Mouse (Mus musculus) limb, embryonic 13.5 days (tissue): Measurements from ENCODE around the gene Smyd5. TPM values are rescaled to one million over a fixed set of nuclear protein-coding genes. Genes with fewer than 3 reads are reported as not detected.
A peak's percentile ranks its signal among the peaks of the same experiment; 100 is the strongest.

Experiments used
- ATAC-seq: fragments of 200-750 bp; cut with Nextera tagmentation; 2 replicates; pipeline ENCODE4 v1.8.0; 2017; ENCODE audit warnings: low read depth, moderate number of reproducible peaks, moderate TSS enrichment; ENCODE audit not compliant: low FRiP score
- H3K27ac ChIP-seq: fragments of 300-500 bp; sonication (generic); 2 replicates; pipeline ENCODE4 v1.5.1; 2015; ENCODE audit warnings: inconsistent platforms, mild to moderate bottlenecking, moderate library complexity
- H3K27me3 ChIP-seq: fragments of 300-500 bp; sonication (generic); 2 replicates; pipeline ENCODE4 v1.6.1; 2015; ENCODE audit warnings: mild to moderate bottlenecking, inconsistent platforms
- H3K36me3 ChIP-seq: fragments of 300-500 bp; sonication (generic); 2 replicates; pipeline ENCODE4 v1.6.1; 2015; ENCODE audit warnings: inconsistent platforms, mild to moderate bottlenecking, moderate library complexity
- H3K4me1 ChIP-seq: fragments of 300-500 bp; sonication (generic); 2 replicates; pipeline ENCODE4 v1.6.1; 2015; ENCODE audit warnings: inconsistent platforms
- H3K4me2 ChIP-seq: fragments of 300-500 bp; sonication (generic); replicated peaks from 2 replicates; pipeline ENCODE4 v1.6.1; 2015; ENCODE audit warnings: inconsistent platforms, mild to moderate bottlenecking, moderate library complexity
- H3K4me3 ChIP-seq: fragments of 300-500 bp; sonication (generic); 2 replicates; pipeline ENCODE4 v1.5.1; 2015; ENCODE audit warnings: moderate library complexity, mild to moderate bottlenecking, inconsistent platforms
- H3K9ac ChIP-seq: fragments of 300-500 bp; sonication (generic); 2 replicates; pipeline ENCODE4 v1.6.1; 2015; ENCODE audit warnings: mild to moderate bottlenecking, inconsistent platforms
- H3K9me3 ChIP-seq: fragments of 300-500 bp; sonication (generic); 2 replicates; pipeline ENCODE4 v1.6.1; 2016; ENCODE audit warnings: inconsistent platforms
- WGBS: fragments of 180-500 bp; shearing (Covaris S2); methylation state at CpG from one replicate; pipeline ENCODE4 v1.1.7; 2015; 5-methylcytosine and 5-hydroxymethylcytosine counted together
- polyA plus RNA-seq: library from polyadenylated mRNA; unstranded; fragments of >200 nt; fragmentation: Nextera tagmentation; extraction: Ambion mirVana; gene quantifications from 2 replicates; pipeline ENCODE4 v1.2.1, GENCODE M21; 2015

The Smyd5 gene
- polyA plus RNA-seq, 1 experiment from 2014 or later, result 66.1 TPM

DNA sequence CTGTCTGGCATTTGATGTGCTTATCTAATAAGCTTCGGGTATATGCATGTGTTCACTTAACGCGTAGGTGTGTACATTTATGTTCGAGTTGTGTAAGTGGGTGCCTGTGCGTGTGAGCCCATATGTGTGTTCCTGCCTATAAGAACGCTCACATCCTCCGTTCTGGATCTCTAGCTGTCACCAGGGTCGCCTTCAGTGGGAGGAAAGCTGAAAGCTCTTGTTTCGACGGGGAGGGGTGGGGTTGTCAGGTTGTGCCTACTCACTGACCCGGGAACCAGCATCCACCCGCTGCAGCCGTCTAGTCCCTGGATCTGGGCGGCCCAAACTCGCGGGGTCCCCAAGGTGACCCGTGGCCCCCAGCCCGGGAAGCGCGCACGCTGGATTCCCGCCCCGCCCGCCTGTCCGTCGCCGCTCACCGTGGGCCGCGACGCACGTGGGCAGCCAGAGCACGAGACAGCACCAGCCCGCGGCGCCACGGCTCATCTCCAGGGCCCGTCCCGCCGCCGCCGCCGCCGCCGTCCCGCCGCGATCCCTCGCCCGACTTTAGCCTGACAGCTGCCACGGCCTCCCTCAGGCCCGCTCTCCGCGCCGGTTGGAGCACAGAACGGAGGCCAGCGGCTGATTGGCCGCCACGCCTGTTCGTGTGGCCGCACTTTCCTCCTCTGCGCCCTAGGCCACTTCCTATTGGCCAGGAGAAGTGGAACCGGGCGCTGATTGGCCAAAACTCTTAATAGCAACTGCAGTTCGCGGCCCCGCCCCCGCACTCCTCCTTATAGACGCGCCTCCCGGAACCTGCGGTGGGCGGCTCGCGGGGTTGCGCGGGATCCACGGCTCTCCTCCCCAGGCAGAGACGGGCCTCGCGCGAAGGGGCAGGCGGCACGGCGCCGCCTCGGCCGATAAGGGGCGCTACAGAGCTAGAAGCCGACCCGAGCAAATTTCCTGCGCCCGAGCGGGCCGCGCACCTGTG is 19.2 kb downstream of the Smyd5 start, which contains the start of gene Cct7:
TSS of gene Cct7 (plus strand) at position 818 of the 967 bp plus-strand sequence.
- peak; percentile 94 for ATAC-seq
- peaks cover 36% of the 10 kb centered on the region for H3K4me1 ChIP-seq

DNA sequence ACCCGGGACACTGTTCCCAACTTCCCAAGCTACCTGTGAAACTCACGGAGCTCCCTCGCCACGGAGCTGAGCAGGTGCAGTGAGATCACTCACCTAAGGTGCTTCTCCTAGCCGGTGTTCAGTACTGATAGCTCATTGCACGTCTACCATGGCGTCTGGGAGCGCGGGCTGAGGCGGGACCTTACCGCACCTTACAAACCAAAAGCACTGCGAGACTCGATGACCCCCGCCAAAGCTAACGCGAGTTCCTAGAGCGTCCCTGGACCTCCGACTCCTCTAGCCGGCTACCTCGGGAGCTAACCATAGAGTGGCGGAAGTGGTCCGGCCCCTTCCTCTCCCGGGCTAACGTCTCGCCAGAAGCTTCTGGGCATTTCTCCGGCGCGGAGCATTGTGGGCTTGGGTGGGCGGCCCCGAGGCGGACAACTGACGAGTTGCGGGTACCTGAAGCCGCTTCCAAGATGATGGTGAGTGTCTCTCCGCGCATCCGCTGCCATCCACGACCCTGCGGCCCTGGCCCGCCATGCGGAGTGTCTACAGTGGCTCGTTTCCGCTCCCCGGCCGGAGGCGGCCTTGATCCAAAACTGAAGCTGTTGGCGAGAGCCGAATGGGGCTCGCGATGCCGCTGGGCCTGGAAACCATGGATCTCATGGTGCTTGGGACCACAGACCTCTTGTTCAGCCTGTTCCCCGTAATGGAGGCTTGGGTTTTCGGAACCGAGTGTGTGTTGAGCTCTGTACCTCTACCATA is 20.0 kb downstream of the Smyd5 start, which contains the start of gene Pradc1:
TSS of gene Pradc1 (minus strand) at position 307 of the 747 bp plus-strand sequence.
- H3K4me1 ChIP-seq, result peaks cover 45% of the 10 kb centered on the region
- ATAC-seq, result peak; percentile 92
- peak within 1 kb of the TSS; percentile 94 for H3K4me2 ChIP-seq
- H3K4me3 ChIP-seq, result peak within 1 kb of the TSS; percentile 80
- H3K36me3 ChIP-seq, result peaks cover 4% of the 10 kb centered on the region; the same call in 1 of the 2 replicates
- peak within 1 kb of the TSS; percentile 96 for H3K9ac ChIP-seq
- H3K9me3 ChIP-seq, result no peaks in the 10 kb centered on the region
- H3K27ac ChIP-seq, result peak within 1 kb of the TSS; percentile 97
- WGBS, result 0% methylated on average over 54 of the region's 54 CpGs
- no peaks in the 10 kb centered on the region for H3K27me3 ChIP-seq

More for the DNA sequence above, 19.2 kb downstream of the Smyd5 start, which contains the start of gene Cct7:
- peak within 1 kb of the TSS; percentile 94 for H3K4me2 ChIP-seq
- no peaks in the 10 kb centered on the region for H3K9me3 ChIP-seq
- peak within 1 kb of the TSS; percentile 80 for H3K4me3 ChIP-seq
- peak within 1 kb of the TSS; percentile 97 for H3K27ac ChIP-seq
- WGBS, result 3% methylated on average over 95 of the region's 96 CpGs
- no peaks in the 10 kb centered on the region for H3K27me3 ChIP-seq
- peaks cover 13% of the 10 kb centered on the region for H3K36me3 ChIP-seq
- peak within 1 kb of the TSS; percentile 96 for H3K9ac ChIP-seq

GRCm38 (mm10) chr6:85452411-85452665 is 20.5 kb downstream of the Smyd5 start:
- Histone ChIP-seq H3K4me1 (peaks cover 48% of the 10 kb centered on the region), H3K9ac (peak overlapping the region; percentile 96), H3K4me3 (peak overlapping the region; percentile 80), H3K4me2 (peak overlapping the region; percentile 94), H3K36me3 (peaks cover under 1% of the 10 kb centered on the region), H3K27me3 (no peaks in the 10 kb centered on the region), H3K27ac (peak overlapping the region; percentile 97), H3K9me3 (no peaks in the 10 kb centered on the region)
- 0% methylated on average over 15 of the region's 15 CpGs for WGBS
- ATAC-seq, result no peak

- ATAC-seq, result no peak
- Histone ChIP-seq H3K9me3 (no peaks in the 10 kb centered on the region), H3K9ac (peak overlapping the region; percentile 96), H3K27me3 (no peaks in the 10 kb centered on the region), H3K36me3 (peaks cover 4% of the 10 kb centered on the region), H3K4me3 (peak overlapping the region; percentile 80), H3K27ac (peak overlapping the region; percentile 97; the same call in 1 of the 2 replicates), H3K4me2 (peak overlapping the region; percentile 94), H3K4me1 (peaks cover 50% of the 10 kb centered on the region)
- WGBS, result 10% methylated on average over 7 of the region's 7 CpGs
Measured at GRCm38 (mm10) chr6:85452816-85453215, 21.0 kb downstream of the Smyd5 start.

DNA sequence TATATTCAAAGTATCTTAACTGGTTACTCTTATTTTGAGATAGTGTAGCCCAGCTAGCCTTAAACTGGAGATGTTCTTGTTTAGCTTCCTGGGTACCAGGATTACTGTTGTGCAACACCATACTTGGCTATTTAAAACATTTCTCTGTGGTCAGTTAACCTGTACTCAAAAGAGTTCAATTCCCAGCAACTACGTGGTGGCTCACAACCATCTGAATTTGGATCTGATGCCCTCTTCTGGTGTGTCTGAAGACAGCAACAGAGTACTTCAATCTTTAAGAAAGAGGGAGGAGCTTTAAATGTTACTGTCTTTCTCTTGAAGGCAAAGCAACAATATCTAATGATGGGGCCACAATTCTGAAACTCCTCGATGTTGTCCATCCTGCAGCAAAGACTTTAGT is 27.8 kb downstream of the Smyd5 start:
- ATAC-seq, result no peak
- peaks cover 25% of the 10 kb centered on the region for H3K4me1 ChIP-seq
- no peak overlapping the region for H3K4me3 ChIP-seq
- H3K9me3 ChIP-seq, result no peaks in the 10 kb centered on the region
- H3K36me3 ChIP-seq, result peaks cover 70% of the 10 kb centered on the region
- H3K9ac ChIP-seq, result no peak overlapping the region
- H3K4me2 ChIP-seq, result no peak overlapping the region
- WGBS, result 87% methylated on average over 2 of the region's 2 CpGs
- no peaks in the 10 kb centered on the region for H3K27me3 ChIP-seq
- no peak overlapping the region for H3K27ac ChIP-seq

- no peaks in the 10 kb centered on the region for H3K4me1 ChIP-seq
Measured at GRCm38 (mm10) chr6:85465381-85465780, 33.6 kb downstream of the Smyd5 start.

DNA sequence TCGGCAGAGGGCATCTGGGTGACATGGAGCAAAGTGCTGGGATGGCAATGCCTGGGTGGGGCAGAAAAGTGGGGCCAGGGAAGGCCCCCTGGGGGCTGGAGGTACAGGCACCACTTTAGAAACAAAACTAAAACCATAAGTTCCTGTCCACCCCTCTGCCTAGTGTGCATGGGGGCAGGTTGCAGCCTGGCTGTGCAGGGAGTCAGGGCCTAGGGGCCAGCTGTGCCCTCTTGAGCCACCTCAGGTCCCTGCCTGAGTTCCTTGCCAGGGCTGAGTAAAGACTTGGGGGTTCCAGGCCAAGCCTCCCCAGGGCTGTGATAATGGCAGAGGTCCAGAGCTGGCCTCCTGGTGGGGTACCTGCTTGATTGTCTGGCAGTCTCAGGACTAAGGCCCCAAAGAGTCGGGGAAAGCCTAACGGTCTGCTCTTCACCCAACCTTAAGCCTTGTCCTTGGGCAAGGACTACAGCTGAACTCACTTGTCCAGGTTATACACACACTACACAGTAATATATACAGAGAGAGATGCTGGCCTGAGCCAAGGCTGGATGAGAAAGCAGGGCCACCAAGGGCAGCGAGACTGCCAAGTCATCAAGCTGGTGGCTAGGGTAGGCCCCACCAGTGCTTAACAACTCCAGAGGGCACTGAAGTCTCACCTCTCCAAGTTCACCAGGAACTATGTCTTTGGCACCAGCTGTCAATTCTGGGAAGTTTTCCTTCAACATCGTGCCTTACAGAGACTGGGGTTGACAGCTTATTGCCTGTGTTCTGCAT is 38.1 kb downstream of the Smyd5 start:
- Histone ChIP-seq H3K4me1 (no peaks in the 10 kb centered on the region), H3K27ac (0 out of 2 replicates have a peak overlapping the region, but pooled peaks have one; percentile 39), H3K4me2 (no peak overlapping the region), H3K9me3 (no peaks in the 10 kb centered on the region), H3K27me3 (0 out of 2 replicates have a peak, but pooled peaks cover 3% of the 10 kb centered on the region), H3K4me3 (no peak overlapping the region), H3K9ac (no peak overlapping the region), H3K36me3 (peaks cover 49% of the 10 kb centered on the region)
- WGBS, result 73% methylated on average over 5 of the region's 5 CpGs
- 0 out of 2 replicates have a peak, but pooled peaks have one; percentile 29 for ATAC-seq

More at GRCm38 (mm10) chr6:85465381-85465780, 33.6 kb downstream of the Smyd5 start:
- Histone ChIP-seq H3K27me3 (no peaks in the 10 kb centered on the region), H3K4me2 (no peak overlapping the region), H3K9ac (no peak overlapping the region), H3K36me3 (peaks cover 92% of the 10 kb centered on the region), H3K4me3 (no peak overlapping the region), H3K9me3 (no peaks in the 10 kb centered on the region), H3K27ac (no peak overlapping the region)
- no peak for ATAC-seq

- Histone ChIP-seq H3K36me3 (peaks cover 28% of the 10 kb centered on the region), H3K27ac (no peak overlapping the region), H3K4me3 (no peak overlapping the region), H3K4me1 (no peaks in the 10 kb centered on the region), H3K9me3 (no peaks in the 10 kb centered on the region), H3K9ac (peak overlapping the region; percentile 31), H3K4me2 (no peak overlapping the region), H3K27me3 (0 out of 2 replicates have a peak, but pooled peaks cover 3% of the 10 kb centered on the region)
- 61% methylated on average over 8 of the region's 8 CpGs for WGBS
- no peak for ATAC-seq
Measured at GRCm38 (mm10) chr6:85471962-85472361, 40.2 kb downstream of the Smyd5 start.

- Histone ChIP-seq H3K27me3 (peaks cover 4% of the 10 kb centered on the region; the same call in 1 of the 2 replicates), H3K9me3 (no peaks in the 10 kb centered on the region), H3K36me3 (peaks cover 22% of the 10 kb centered on the region), H3K27ac (no peak overlapping the region), H3K9ac (no peak overlapping the region), H3K4me2 (no peak overlapping the region), H3K4me3 (no peak overlapping the region), H3K4me1 (peaks cover 2% of the 10 kb centered on the region; the same call in 1 of the 2 replicates)
- no peak for ATAC-seq
- WGBS, result 57% methylated on average over 5 of the region's 5 CpGs
Measured at GRCm38 (mm10) chr6:85472542-85472941, 40.8 kb downstream of the Smyd5 start.

DNA sequence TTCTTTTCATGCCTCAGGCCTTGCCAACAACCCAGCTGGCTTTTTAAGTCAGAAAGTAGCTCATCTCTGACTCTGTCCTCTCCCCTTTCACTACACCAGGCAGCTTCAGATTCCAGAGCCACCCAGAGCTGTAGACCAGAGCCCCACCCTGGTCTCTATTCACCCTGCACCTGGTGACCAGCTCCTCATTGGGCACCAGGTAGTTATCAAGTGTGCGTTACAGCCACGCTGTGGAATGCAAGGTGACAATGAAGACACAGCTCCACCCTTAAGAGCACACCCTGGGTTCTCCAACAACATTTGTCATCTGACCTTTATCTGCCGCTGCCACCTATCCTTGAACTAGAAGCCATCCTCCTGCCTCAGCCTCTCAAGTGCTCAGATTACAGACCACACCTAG is 43.8 kb downstream of the Smyd5 start:
- Histone ChIP-seq H3K4me1 (peaks cover 8% of the 10 kb centered on the region; the same call in 1 of the 2 replicates), H3K4me2 (no peak overlapping the region), H3K9ac (no peak overlapping the region), H3K9me3 (no peaks in the 10 kb centered on the region), H3K27ac (no peak overlapping the region), H3K4me3 (no peak overlapping the region), H3K27me3 (peaks cover 33% of the 10 kb centered on the region), H3K36me3 (no peaks in the 10 kb centered on the region)
- WGBS, result 87% methylated on average over 3 of the region's 3 CpGs
- ATAC-seq, result no peak

DNA sequence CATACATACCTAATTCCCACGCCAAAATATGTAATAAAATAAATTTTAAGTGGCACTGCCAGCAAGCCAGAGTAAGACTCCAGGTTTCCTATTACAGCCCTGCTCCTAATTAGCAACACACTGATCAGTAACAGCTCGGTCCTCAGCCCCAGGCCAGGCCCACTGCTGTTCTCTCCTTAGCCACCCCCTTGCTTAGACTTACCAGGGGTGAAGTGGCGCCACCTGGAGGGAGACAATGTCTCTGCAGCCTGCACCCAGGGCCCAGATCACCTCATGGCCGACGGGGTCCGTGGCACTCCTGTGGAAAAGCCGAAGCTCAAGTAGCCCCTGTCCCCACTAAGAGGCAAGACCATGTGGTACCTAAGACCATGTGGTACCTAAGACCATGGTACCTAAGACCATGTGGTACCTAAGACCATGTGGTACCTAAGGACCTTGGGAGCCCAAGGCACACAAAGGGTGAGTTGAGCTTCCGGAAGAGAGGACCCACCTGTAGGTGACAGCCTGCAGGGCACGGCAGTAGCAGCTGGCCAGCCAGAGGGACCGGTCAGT is 45.7 kb downstream of the Smyd5 start:
- H3K4me2 ChIP-seq, result no peak overlapping the region
- H3K9me3 ChIP-seq, result no peaks in the 10 kb centered on the region
- no peak overlapping the region for H3K9ac ChIP-seq
- H3K27ac ChIP-seq, result no peak overlapping the region
- peaks cover 49% of the 10 kb centered on the region for H3K27me3 ChIP-seq
- H3K36me3 ChIP-seq, result no peaks in the 10 kb centered on the region
- WGBS, result 28% methylated on average over 10 of the region's 10 CpGs
- peak; percentile 43; the same call in 1 of the 2 replicates for ATAC-seq
- H3K4me3 ChIP-seq, result no peak overlapping the region
- H3K4me1 ChIP-seq, result peaks cover 8% of the 10 kb centered on the region; the same call in 1 of the 2 replicates
